ENCODE assay signal across 18 mouse cellular contexts in genomic region chr13:46548132-46548531, GRCm38 (mm10). TPM values are rescaled to one million over a fixed set of nuclear protein-coding genes. Genes with fewer than 3 reads are reported as not detected.
DNase-seq lines count a peak whose midpoint lies in the region; ATAC-seq and TF ChIP-seq lines count a peak whose summit lies in the region.
"Had no signal": no experiment of that assay in that cellular context is flagged by ENCODE, and none has a peak within 500 bp of the region (broad histone marks: within the 10 kb centered on the region; RNA-seq: fewer than 3 reads in every experiment).

No protein-coding gene starts in this region.

- H3K27me3 ChIP-seq in forebrain, embryonic 11.5 days (ENCODE audit: control insufficient read depth, insufficient read depth, low read length) = no peaks in the 10 kb centered on the region
- H3K27me3 ChIP-seq in forebrain, embryonic 10.5 days (ENCODE audit: poor library complexity, severe bottlenecking) = no peaks in the 10 kb centered on the region
- no peaks in the 10 kb centered on the region for H3K27me3 ChIP-seq in kidney, embryonic 15.5 days
- 0 out of 2 replicates have a peak, but pooled peaks cover 4% of the 10 kb centered on the region for H3K27me3 ChIP-seq in forebrain, embryonic 12.5 days
- H3K27me3 ChIP-seq in heart, adult 2 months (ENCODE audit: control insufficient read depth, insufficient read depth, low read length) = no peaks in the 10 kb centered on the region
- H3K27me3 ChIP-seq: heart, embryonic 15.5 days had no signal

- no peaks in the 10 kb centered on the region for H3K79me2 ChIP-seq in heart, adult 2 months (replicated peaks; ENCODE audit: control insufficient read depth, insufficient read depth, low read length)

- no peak overlapping the region for H3K9ac ChIP-seq in forebrain, embryonic 11.5 days (ENCODE audit: low read length)
- no peak overlapping the region for H3K9ac ChIP-seq in kidney, embryonic 15.5 days
- H3K9ac ChIP-seq in forebrain, embryonic 12.5 days = no peak overlapping the region
- H3K9ac ChIP-seq in heart, adult 2 months (ENCODE audit: low read depth, low read length) = no peak overlapping the region
- H3K9ac ChIP-seq: heart, embryonic 15.5 days had no signal

- H3K27ac ChIP-seq in forebrain, embryonic 11.5 days (ENCODE audit: low read depth, low read length) = no peak overlapping the region
- no peak overlapping the region for H3K27ac ChIP-seq in forebrain, embryonic 10.5 days
- peak overlapping the region; percentile 74 for H3K27ac ChIP-seq in kidney, embryonic 15.5 days
- peak overlapping the region; percentile 37; the same call in 1 of the 2 replicates for H3K27ac ChIP-seq in forebrain, embryonic 12.5 days
- H3K27ac ChIP-seq in heart, adult 2 months = no peak overlapping the region; the same call in 1 of the 2 replicates
- H3K27ac ChIP-seq: heart, embryonic 15.5 days; left cerebral cortex, adult 2 months; limb, embryonic 10.5 days; stomach, postnatal 0 days had no signal

- H3K36me3 ChIP-seq in forebrain, embryonic 11.5 days (ENCODE audit: control insufficient read depth, insufficient read depth, low read length) = no peaks in the 10 kb centered on the region
- H3K36me3 ChIP-seq in forebrain, embryonic 10.5 days (replicated peaks) = no peaks in the 10 kb centered on the region
- H3K36me3 ChIP-seq in kidney, embryonic 15.5 days = no peaks in the 10 kb centered on the region
- H3K36me3 ChIP-seq in forebrain, embryonic 12.5 days (replicated peaks) = no peaks in the 10 kb centered on the region
- peaks cover 4% of the 10 kb centered on the region; the same call in 1 of the 2 replicates for H3K36me3 ChIP-seq in heart, adult 2 months (ENCODE audit: control insufficient read depth, insufficient read depth, low read length)
- H3K36me3 ChIP-seq: heart, embryonic 15.5 days; limb, embryonic 10.5 days had no signal

- intact Hi-C loops in heart, postnatal 25 days (cut with DNase I) = no loop called here
- intact Hi-C loops in heart, adult 2 months (cut with DNase I) = no loop called here

- TF ChIP-seq CTCF in heart, adult 2 months (IDR thresholded peaks at IDR 0.05) = no peak

- no peak overlapping the region for H3K4me2 ChIP-seq in forebrain, embryonic 11.5 days (ENCODE audit: low read depth, low read length, severe bottlenecking)
- no peak overlapping the region for H3K4me2 ChIP-seq in kidney, embryonic 15.5 days
- H3K4me2 ChIP-seq in forebrain, embryonic 12.5 days = no peak overlapping the region
- H3K4me2 ChIP-seq: heart, embryonic 15.5 days; liver, embryonic 11.5 days had no signal

- ATAC-seq in forebrain, embryonic 11.5 days (replicated peaks; ENCODE audit: low FRiP score) = 0 out of 2 replicates have a peak, but pooled peaks have one; percentile 49
- ATAC-seq in kidney, embryonic 15.5 days (replicated peaks; ENCODE audit: low FRiP score) = no peak
- 0 out of 2 replicates have a peak, but pooled peaks have one; percentile 30 for ATAC-seq in forebrain, embryonic 12.5 days (ENCODE audit: low FRiP score)

- TF ChIP-seq POLR2A in heart, adult 2 months (IDR thresholded peaks at IDR 0.05; ENCODE audit: insufficient read depth, low read depth, low read length) = no peak

- no peaks in the 10 kb centered on the region for H3K9me3 ChIP-seq in forebrain, embryonic 11.5 days (ENCODE audit: control insufficient read depth, low read length)
- no peaks in the 10 kb centered on the region for H3K9me3 ChIP-seq in forebrain, embryonic 10.5 days
- H3K9me3 ChIP-seq in kidney, embryonic 15.5 days (replicated peaks) = no peaks in the 10 kb centered on the region
- H3K9me3 ChIP-seq in forebrain, embryonic 12.5 days = no peaks in the 10 kb centered on the region
- H3K9me3 ChIP-seq: heart, embryonic 15.5 days; limb, embryonic 10.5 days had no signal

- peaks cover 6% of the 10 kb centered on the region; the same call in 1 of the 2 replicates for H3K4me1 ChIP-seq in forebrain, embryonic 11.5 days (replicated peaks; ENCODE audit: control insufficient read depth, insufficient read depth, low read length)
- peaks cover 57% of the 10 kb centered on the region for H3K4me1 ChIP-seq in forebrain, embryonic 10.5 days
- H3K4me1 ChIP-seq in kidney, embryonic 15.5 days = peaks cover 23% of the 10 kb centered on the region
- H3K4me1 ChIP-seq in forebrain, embryonic 12.5 days = peaks cover 48% of the 10 kb centered on the region
- H3K4me1 ChIP-seq in heart, adult 2 months (ENCODE audit: control insufficient read depth, insufficient read depth, low read length) = peaks cover 5% of the 10 kb centered on the region; the same call in 1 of the 2 replicates

- no peak overlapping the region for H3K4me3 ChIP-seq in forebrain, embryonic 11.5 days (ENCODE audit: low read depth, low read length)
- no peak overlapping the region for H3K4me3 ChIP-seq in forebrain, embryonic 10.5 days
- no peak overlapping the region for H3K4me3 ChIP-seq in kidney, embryonic 15.5 days (replicated peaks)
- no peak overlapping the region for H3K4me3 ChIP-seq in forebrain, embryonic 12.5 days (replicated peaks)
- no peak overlapping the region for H3K4me3 ChIP-seq in heart, adult 2 months
- H3K4me3 ChIP-seq: heart, embryonic 15.5 days; left cerebral cortex, adult 2 months; limb, embryonic 10.5 days had no signal

- TF ChIP-seq EP300 in heart, adult 2 months (IDR thresholded peaks at IDR 0.05; ENCODE audit: insufficient read depth, low read depth, low read length) = no peak

- no peak for DNase-seq in forebrain, embryonic 11.5 days (ENCODE audit: low spot score)
- no peak for DNase-seq in forebrain, embryonic 10.5 days (ENCODE audit: extremely low spot score, low spot score)
- DNase-seq in kidney, adult 8-10 months = no peak
- DNase-seq in kidney, postnatal 4 days = peak; percentile 25 to 48
- no peak for DNase-seq in heart, postnatal 25 days (ENCODE audit: low spot score)
- DNase-seq in heart, adult 2 months = no peak
- DNase-seq: cerebellum, postnatal 10 days; lung, adult 2 months; lung, postnatal 36 days; right cerebral cortex, postnatal 25 days; thymus, postnatal 4 days had no signal

- WGBS in forebrain, embryonic 11.5 days = 79% methylated on average over 8 of the region's 8 CpGs
- 88% methylated on average over 8 of the region's 8 CpGs for WGBS in forebrain, embryonic 10.5 days
- WGBS in kidney, embryonic 15.5 days = 48% methylated on average over 8 of the region's 8 CpGs
- 40% methylated on average over 8 of the region's 8 CpGs for WGBS in forebrain, embryonic 12.5 days
- WGBS in heart, adult 2 months = 55% methylated on average over 8 of the region's 8 CpGs

RNA-seq across cellular contexts. Expression of gene Cap2, which starts 46.5 kb away (rescaled TPM):
- polyA plus RNA-seq in forebrain, embryonic 11.5 days (2014; fragmentation: Nextera tagmentation; extraction: Ambion mirVana) = 6.4 and 8.3 TPM in 2 replicates
- polyA plus RNA-seq in forebrain, embryonic 10.5 days (2016; fragmentation: Nextera tagmentation; extraction: Ambion mirVana) = 7.0 and 7.3 TPM in 2 replicates
- polyA plus RNA-seq in kidney, embryonic 15.5 days (2015; fragmentation: Nextera tagmentation; extraction: Ambion mirVana) = 10.0 and 10.3 TPM in 2 replicates
- 10.4 and 10.9 TPM in 2 replicates for polyA plus RNA-seq in forebrain, embryonic 12.5 days (2016; fragmentation: Nextera tagmentation; extraction: Ambion mirVana)
- 100 to 1,000 TPM; 133 to 155 TPM for total RNA-seq in heart, postnatal 25 days (2021)
- total RNA-seq in heart, adult 2 months (2021) = 100 to 1,000 TPM; 135 to 147 TPM
- 115 and 143 TPM in 2 replicates for polyA plus RNA-seq in heart, adult 2 months (2012; rRNA removed)

Comparison
In these comparisons a context has a peak if more than half of its experiments do, and no peak if none do; other contexts are left out.
1. DNase-seq: peak in kidney, postnatal 4 days (2 of 2); none in forebrain, embryonic 11.5 days (single experiment), forebrain, embryonic 10.5 days (single experiment), kidney, adult 8-10 months (0 of 2), heart, postnatal 25 days (single experiment) and heart, adult 2 months (0 of 2).
2. H3K27ac ChIP-seq: peak in kidney, embryonic 15.5 days (single experiment) and forebrain, embryonic 12.5 days (single experiment); none in forebrain, embryonic 11.5 days (single experiment), forebrain, embryonic 10.5 days (single experiment) and heart, adult 2 months (single experiment).